Mouse (Mus musculus): ENCODE measurements around the gene Ptprj. TPM values are rescaled to one million over a fixed set of nuclear protein-coding genes. Genes with fewer than 3 reads are reported as not detected.

Ptprj gene
- polyA plus RNA-seq, 2 experiments: 2.7 to 3.9 TPM

- 91% methylated on average over 4 of the region's 4 CpGs for WGBS
- H3K4me2 ChIP-seq (replicated peaks; ENCODE audit: low read depth, low read length, severe bottlenecking): no peak overlapping the region
- DNase-seq (ENCODE audit: low spot score) (no peak), ATAC-seq (ENCODE audit: low FRiP score, low read depth) (no peak)
- no peaks in the 10 kb centered on the region for H3K9me3 ChIP-seq (ENCODE audit: control insufficient read depth, low read length)
- H3K27ac ChIP-seq (replicated peaks; ENCODE audit: low read depth, low read length): no peak overlapping the region
- H3K36me3 ChIP-seq (ENCODE audit: control insufficient read depth, insufficient read depth, low read length): no peaks in the 10 kb centered on the region
- no peak for TF ChIP-seq POLR2A (IDR thresholded peaks at IDR 0.05; ENCODE audit: borderline replicate concordance, extremely low read depth, insufficient read depth, insufficient read length)
- H3K4me3 ChIP-seq (replicated peaks; ENCODE audit: low read length): no peak overlapping the region
- no peak overlapping the region for H3K9ac ChIP-seq (ENCODE audit: low read depth, low read length, severe bottlenecking)
- H3K4me1 ChIP-seq (ENCODE audit: control insufficient read depth, insufficient read depth, low read length): no peaks in the 10 kb centered on the region
- H3K27me3 ChIP-seq (ENCODE audit: control insufficient read depth, insufficient read depth, low read length): no peaks in the 10 kb centered on the region
Measured at GRCm38 (mm10) chr2:90509268-90509667, 71.2 kb downstream of the Ptprj start.

DNA sequence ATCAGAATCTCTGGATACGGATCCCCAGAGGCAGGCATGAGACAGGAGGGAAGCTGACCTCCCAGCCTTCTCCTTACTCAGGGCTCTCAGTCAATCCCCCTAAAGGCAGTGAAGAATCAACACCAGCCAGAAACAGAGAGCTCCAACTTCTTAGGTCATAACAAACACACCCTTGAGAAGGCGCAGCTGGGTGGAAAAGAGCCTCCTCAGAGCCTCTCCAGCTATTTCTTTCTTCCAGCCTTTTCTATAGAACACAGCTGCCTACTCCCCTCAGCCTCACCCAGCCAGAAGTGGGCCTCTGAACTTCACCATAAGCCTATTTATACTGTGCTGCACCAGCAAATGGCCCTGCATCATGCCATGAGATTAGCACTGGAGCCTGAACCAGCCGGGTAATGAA, 74.3 kb downstream of the Ptprj start:
- no peak for TF ChIP-seq POLR2A (IDR thresholded peaks at IDR 0.05; ENCODE audit: borderline replicate concordance, extremely low read depth, insufficient read depth, insufficient read length)
- Histone ChIP-seq H3K4me2 (replicated peaks; ENCODE audit: low read depth, low read length, severe bottlenecking) (no peak overlapping the region), H3K4me3 (replicated peaks; ENCODE audit: low read length) (no peak overlapping the region), H3K4me1 (ENCODE audit: control insufficient read depth, insufficient read depth, low read length) (no peaks in the 10 kb centered on the region), H3K27me3 (ENCODE audit: control insufficient read depth, insufficient read depth, low read length) (no peaks in the 10 kb centered on the region), H3K27ac (replicated peaks; ENCODE audit: low read depth, low read length) (no peak overlapping the region), H3K9ac (ENCODE audit: low read depth, low read length, severe bottlenecking) (no peak overlapping the region), H3K9me3 (ENCODE audit: control insufficient read depth, low read length) (no peaks in the 10 kb centered on the region), H3K36me3 (ENCODE audit: control insufficient read depth, insufficient read depth, low read length) (no peaks in the 10 kb centered on the region)
- DNase-seq (ENCODE audit: low spot score): no peak
- WGBS: 74% methylated on average over 3 of the region's 3 CpGs
- ATAC-seq (ENCODE audit: low FRiP score, low read depth): no peak

- 74% methylated on average over 6 of the region's 6 CpGs for WGBS
- no peak overlapping the region for H3K4me2 ChIP-seq (replicated peaks; ENCODE audit: low read depth, low read length, severe bottlenecking)
- no peaks in the 10 kb centered on the region for H3K27me3 ChIP-seq (ENCODE audit: control insufficient read depth, insufficient read depth, low read length)
- H3K9ac ChIP-seq (ENCODE audit: low read depth, low read length, severe bottlenecking): no peak overlapping the region
- ATAC-seq (ENCODE audit: low FRiP score, low read depth) (no peak), DNase-seq (ENCODE audit: low spot score) (no peak)
- no peak overlapping the region for H3K27ac ChIP-seq (replicated peaks; ENCODE audit: low read depth, low read length)
- H3K4me3 ChIP-seq (replicated peaks; ENCODE audit: low read length): no peak overlapping the region
- TF ChIP-seq POLR2A (IDR thresholded peaks at IDR 0.05; ENCODE audit: borderline replicate concordance, extremely low read depth, insufficient read depth, insufficient read length): no peak
- H3K9me3 ChIP-seq (ENCODE audit: control insufficient read depth, low read length): no peaks in the 10 kb centered on the region
- H3K4me1 ChIP-seq (ENCODE audit: control insufficient read depth, insufficient read depth, low read length): no peaks in the 10 kb centered on the region
- H3K36me3 ChIP-seq (ENCODE audit: control insufficient read depth, insufficient read depth, low read length): no peaks in the 10 kb centered on the region
Measured at GRCm38 (mm10) chr2:90504731-90505171, 75.7 kb downstream of the Ptprj start.

GRCm38 (mm10) chr2:90503182-90503833, 77.1 kb downstream of the Ptprj start:
- no peaks in the 10 kb centered on the region for H3K9me3 ChIP-seq (ENCODE audit: control insufficient read depth, low read length)
- no peak overlapping the region for H3K4me3 ChIP-seq (replicated peaks; ENCODE audit: low read length)
- no peaks in the 10 kb centered on the region for H3K36me3 ChIP-seq (ENCODE audit: control insufficient read depth, insufficient read depth, low read length)
- no peaks in the 10 kb centered on the region for H3K4me1 ChIP-seq (ENCODE audit: control insufficient read depth, insufficient read depth, low read length)
- TF ChIP-seq POLR2A (IDR thresholded peaks at IDR 0.05; ENCODE audit: borderline replicate concordance, extremely low read depth, insufficient read depth, insufficient read length): no peak
- no peak overlapping the region for H3K9ac ChIP-seq (ENCODE audit: low read depth, low read length, severe bottlenecking)
- H3K27me3 ChIP-seq (ENCODE audit: control insufficient read depth, insufficient read depth, low read length): no peaks in the 10 kb centered on the region
- no peak overlapping the region for H3K27ac ChIP-seq (replicated peaks; ENCODE audit: low read depth, low read length)
- H3K4me2 ChIP-seq (replicated peaks; ENCODE audit: low read depth, low read length, severe bottlenecking): no peak overlapping the region
- no peak for DNase-seq (ENCODE audit: low spot score)
- WGBS: 87% methylated on average over 3 of the region's 3 CpGs
- ATAC-seq (ENCODE audit: low FRiP score, low read depth): no peak

DNA sequence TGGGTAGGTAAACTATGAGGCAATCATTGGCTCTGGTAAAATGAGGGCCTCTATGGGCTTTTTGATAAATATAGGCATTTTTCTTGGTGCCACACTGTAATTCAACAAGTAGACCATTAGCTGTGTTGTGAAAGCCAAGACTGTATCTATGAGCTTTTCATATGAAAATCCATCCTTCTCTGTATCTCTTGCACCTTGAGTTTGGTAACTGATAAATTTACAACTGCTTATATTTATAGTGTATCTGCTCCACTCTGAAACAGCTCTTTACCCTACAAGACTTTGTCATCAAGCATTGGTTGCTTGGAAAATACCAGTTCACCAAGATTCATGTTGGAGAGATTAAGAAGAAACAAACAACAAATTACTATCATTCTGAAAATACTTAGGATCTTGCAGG, 77.7 kb downstream of the Ptprj start:
- H3K4me3 ChIP-seq (replicated peaks; ENCODE audit: low read length): no peak overlapping the region
- H3K4me1 ChIP-seq (ENCODE audit: control insufficient read depth, insufficient read depth, low read length): no peaks in the 10 kb centered on the region
- H3K36me3 ChIP-seq (ENCODE audit: control insufficient read depth, insufficient read depth, low read length): no peaks in the 10 kb centered on the region
- no peak overlapping the region for H3K27ac ChIP-seq (replicated peaks; ENCODE audit: low read depth, low read length)
- H3K9me3 ChIP-seq (ENCODE audit: control insufficient read depth, low read length): no peaks in the 10 kb centered on the region
- no peaks in the 10 kb centered on the region for H3K27me3 ChIP-seq (ENCODE audit: control insufficient read depth, insufficient read depth, low read length)
- H3K9ac ChIP-seq (ENCODE audit: low read depth, low read length, severe bottlenecking): no peak overlapping the region
- no peak overlapping the region for H3K4me2 ChIP-seq (replicated peaks; ENCODE audit: low read depth, low read length, severe bottlenecking)
- ATAC-seq (ENCODE audit: low FRiP score, low read depth) (no peak), DNase-seq (ENCODE audit: low spot score) (no peak)
- no peak for TF ChIP-seq POLR2A (IDR thresholded peaks at IDR 0.05; ENCODE audit: borderline replicate concordance, extremely low read depth, insufficient read depth, insufficient read length)
